Mouse (Mus musculus) retina, postnatal 7 days (tissue): ENCODE measurements around the gene Gm47985.

Source experiments
- DNase-seq: peaks from one replicate; pipeline ENCODE4 v3.0.0-alpha.2; 2012; ENCODE audit warnings: low read depth, low spot score

The Gm47985 gene

GRCm38 (mm10) chr1:151219045-151219444 is 36.7 kb downstream of the Gm47985 start:
- no peak for DNase-seq

DNA sequence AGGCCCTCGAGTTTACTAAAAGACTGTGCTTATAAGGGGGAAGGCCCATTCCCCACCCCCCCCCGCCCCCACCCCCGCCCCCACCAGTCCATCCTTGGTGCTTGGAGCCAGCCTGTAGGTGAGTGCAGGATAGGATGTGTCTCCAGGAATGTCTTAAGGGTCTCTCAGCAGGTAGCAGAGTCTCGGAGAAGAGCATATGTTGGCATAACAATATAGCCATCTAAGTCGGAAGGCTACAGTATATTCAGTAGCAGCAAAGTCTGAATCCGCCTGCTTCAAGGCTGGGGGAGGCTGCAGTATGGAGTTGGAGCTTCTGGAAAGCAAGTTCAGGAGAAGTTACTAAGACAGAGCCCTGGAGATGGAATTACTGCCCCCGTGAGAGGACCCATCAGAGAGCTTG is 37.8 kb downstream of the Gm47985 start:
- no peak for DNase-seq

DNA sequence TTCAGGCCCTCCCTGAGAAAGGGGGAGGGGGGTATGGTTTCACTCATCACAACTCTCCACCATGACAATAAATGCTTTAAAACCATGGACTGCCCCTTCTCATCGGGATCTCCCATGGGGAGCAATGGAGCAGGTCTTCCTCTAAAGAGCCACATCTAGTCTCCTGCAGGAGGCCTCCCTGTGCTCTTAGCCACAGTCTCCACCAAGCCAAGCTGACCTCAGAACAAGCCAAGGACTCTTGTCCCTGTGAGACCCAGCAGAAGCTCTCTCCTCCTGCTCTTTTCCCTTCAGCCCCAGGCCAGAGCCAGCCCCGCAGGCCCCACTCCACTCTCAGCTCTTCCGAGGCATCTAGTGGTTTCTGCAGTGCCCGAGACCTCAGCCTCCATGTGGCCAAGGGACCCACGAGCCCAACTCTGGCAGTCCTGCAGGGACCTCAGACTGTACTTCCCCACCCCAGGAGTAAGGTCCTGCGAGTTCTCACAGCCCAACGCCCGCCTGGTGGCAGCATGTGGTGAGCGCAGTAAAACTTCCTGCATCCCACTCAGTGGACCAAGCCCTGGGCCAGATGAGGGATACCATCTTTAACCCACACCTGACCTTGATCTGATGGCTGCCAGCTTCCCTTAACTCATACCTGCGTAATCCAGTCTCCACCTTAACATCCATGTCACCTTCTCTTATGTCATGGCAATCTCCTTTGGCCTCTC is 40.4 kb downstream of the Gm47985 start:
- DNase-seq = no peak

- no peak for DNase-seq
Measured at GRCm38 (mm10) chr1:151223377-151223776, 41.0 kb downstream of the Gm47985 start.

DNA sequence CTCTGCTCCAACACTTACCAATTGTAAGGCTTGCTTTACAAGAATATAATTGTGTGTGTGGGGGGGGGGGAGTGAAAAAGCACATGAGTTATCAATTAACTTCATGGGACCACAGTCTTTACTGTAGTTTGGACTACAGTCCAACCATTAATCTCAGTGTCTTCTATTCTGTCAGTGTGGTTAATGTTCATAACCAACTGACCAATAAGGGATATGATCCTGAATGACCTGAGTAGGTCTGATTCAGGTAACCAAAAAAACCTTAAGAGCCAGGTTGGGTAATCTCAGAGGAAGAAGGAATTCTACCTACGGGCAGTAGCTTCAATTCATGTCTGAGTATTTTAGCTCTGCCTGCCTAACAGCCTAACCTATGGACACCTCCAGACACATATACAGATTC is 42.2 kb downstream of the Gm47985 start:
- no peak for DNase-seq

DNA sequence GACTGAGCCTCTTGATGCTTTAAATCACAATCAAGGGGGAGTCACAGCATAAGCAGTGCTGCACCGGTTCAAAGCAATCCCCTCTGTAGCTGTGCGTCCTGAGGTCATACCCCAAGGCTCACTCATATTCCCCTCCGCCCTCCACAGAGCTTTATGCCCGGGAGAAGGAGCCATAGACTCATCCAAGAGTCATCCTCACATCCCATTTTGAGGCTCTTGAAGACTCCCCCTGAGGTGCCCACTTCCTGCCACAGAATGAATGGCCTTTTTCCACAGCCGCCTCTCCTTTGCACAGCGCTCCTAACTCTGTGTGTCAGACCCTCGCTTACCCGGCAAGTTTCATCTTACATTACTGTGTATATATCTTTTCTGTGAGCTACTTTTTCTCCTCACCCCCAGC is 45.2 kb downstream of the Gm47985 start:
- DNase-seq = no peak

DNA sequence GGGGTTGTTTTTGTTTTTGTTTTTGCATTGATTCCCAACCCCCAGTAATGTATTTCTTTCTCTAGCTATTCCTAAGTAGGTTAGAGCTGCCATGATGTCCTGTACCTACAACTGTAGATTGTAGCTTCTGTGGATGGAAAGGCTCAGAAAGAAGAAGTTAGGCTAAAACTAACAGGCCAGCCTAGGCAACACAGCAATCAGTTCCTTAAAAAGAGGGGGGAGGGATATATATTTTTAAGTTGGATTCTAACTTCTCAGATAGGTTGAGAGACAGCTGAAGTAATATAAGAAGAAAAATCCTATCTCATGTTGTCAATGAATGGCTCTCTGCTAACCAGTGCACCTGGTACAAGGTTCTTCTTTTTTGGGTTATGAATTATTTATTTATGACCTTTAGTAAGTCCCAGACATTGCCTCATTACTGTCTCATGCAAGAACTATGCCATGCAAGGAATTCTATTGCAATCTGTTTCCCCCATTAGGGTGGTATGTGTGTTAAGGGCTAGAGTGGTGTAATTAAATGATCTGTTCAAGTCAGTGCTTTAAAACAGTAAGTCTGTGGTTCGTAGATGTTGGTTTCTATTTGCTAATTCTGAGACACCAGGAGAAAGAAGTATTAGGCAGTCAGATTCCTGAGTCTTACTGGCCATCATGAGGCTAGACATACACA is 46.1 kb downstream of the Gm47985 start:
- no peak for DNase-seq

DNA sequence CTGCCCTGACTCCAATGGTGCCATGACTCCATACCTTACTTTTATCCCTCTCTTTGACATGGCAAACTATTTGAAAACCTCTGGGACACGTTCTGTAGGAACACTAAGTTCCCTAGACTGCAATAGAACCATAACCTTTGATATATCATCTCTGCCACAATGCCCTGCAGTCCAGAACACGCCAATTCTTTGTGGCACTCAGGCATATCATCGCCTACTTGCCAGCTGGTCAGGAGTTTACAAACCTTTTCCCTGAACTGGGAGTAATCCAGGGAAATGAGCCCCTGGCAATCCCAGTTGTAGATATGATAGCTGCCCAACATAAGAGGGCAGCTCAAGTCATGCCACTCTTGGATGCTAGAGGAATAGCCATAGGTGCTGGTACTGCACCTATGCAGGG is 50.0 kb downstream of the Gm47985 start:
- no peak for DNase-seq

GRCm38 (mm10) chr1:151233756-151234155 is 51.4 kb downstream of the Gm47985 start:
- no peak for DNase-seq
